Mouse (Mus musculus): ENCODE data around the gene Rnps1.

DNA sequence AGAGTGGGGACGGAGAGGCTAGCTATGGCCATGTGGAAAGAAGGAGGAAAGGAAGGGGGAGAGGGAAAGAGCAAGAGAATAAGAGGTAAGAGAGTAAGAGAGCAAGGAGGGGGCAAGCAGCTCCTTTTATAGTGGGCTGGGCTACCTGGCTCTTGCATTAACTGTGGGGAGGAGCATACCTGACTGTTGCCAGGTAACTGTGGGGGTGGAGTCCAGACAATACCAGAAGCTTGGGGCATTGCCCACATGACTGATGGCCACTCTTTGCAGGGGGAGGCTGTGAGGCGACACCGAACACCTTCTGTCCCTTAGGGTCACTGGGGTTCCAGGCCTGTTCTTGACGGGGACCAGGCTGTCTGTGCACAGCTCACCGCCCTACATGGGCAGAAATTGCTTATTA, 25.7 kb upstream of the Rnps1 start:
- no peak for TF ChIP-seq CTCF (IDR thresholded peaks at IDR 0.05; ENCODE audit: extremely low read depth, insufficient read length, insufficient replicate concordance, low read depth, low read length)
- no peak for TF ChIP-seq POLR2A (IDR thresholded peaks at IDR 0.05; ENCODE audit: low read depth, low read length)
